Mouse (Mus musculus): Measurements from ENCODE around the gene Hibch.

GRCm38 (mm10) chr1:52805041-52805440 is 39.7 kb upstream of the Hibch start:
- TF ChIP-seq CTCF (IDR thresholded peaks at IDR 0.05; ENCODE audit: borderline replicate concordance, insufficient read depth, low read length) (no peak), POLR2A (IDR thresholded peaks at IDR 0.05; ENCODE audit: low read depth, low read length) (no peak)

Measured in embryonic fibroblast, embryonic 13.5 days (primary cell).